Mouse (Mus musculus): Measurements from ENCODE around the gene Rpa3. TPM values are rescaled to one million over a fixed set of nuclear protein-coding genes. Genes with fewer than 3 reads are reported as not detected.

Gene Rpa3
- 16.1 and 16.2 TPM in 2 replicates for total RNA-seq (2023)

DNA sequence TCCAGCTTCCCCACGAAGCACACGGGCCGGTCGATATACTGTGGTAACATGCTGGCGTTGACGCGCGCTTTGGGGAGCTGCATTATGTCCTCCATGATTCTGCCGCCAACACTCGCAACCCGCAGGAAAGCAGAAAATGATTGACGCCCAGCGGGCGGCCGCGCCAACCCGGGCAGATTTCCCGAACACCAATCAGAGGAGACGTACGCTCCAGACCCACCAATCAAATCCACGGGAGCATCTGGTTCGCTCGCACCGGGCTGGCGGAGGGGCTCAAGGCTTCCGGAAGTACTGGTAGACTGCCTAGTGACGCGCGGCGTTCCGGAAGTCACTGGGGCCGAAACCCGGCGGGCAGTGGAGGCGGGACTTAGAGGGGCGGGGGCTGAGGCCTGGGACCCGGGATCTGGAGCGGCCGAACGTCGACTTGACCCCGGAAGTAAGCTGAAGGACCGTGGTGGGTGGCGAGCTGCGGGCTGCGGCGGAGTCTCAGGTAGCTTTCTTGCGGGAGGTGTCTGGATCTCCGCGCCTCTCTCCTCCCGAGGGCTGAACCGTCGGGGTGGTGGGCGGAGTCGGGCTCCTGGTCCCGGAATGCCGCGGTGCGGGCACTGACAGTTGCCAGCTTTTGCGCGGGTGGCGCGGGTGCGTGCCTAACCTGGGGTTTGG lies at the start of gene Rpa3, which contains the start of the genes Umad1 and Gm45062:
Rpa3 (minus strand) TSS at position 170 of the 663 bp plus-strand sequence.
Umad1 (plus strand) TSS at position 285 of the 663 bp plus-strand sequence.
Gm45062 (plus strand) TSS at position 447 of the 663 bp plus-strand sequence.

DNA sequence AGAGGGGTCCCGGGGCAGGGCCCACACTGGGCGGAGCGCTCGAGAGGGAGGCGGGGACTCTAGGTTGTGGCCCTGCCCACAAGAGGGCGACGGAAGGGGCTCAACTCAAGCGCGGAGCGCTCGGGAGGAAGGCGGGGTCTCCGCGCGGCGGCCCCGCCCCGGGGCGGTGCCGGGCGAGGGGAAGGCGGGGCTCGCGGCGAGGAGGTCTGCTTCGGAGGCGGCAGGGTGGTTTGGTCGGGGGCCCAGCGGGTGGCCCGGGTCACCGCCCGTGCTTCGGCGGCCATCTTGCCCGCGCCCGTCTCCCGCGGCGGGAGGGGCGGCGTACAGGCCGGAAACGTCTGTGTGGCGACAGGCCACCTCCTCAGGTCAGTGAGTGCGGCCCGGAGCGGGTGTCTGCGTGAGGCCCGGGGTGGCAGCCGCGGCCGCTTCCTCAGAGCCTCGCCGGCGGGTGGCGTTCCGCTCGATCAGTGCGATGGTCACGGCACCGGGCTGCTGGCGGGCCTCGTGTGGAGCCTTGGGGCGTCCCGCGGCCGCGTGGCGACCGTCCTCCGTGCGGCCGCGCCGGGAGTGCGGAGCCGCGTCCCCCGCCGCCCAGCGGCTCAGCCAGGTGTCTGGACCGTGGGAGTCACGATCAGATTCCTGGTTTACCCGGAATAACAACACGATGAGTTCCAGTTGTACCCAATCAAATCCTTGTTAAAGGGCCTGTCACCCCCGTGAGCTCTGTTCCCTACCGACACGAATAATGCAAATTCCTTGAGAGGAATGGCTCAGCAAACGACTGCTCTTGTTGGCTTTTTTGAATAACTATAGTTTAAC lies 49.7 kb downstream of the Rpa3 start, which contains the start of gene Mios:
Mios (plus strand) TSS at position 176 of the 819 bp plus-strand sequence.

Other genes starting within 250 kb of the Rpa3 start
- gene Col28a1, start 66.6 kb downstream of the Rpa3 start, total RNA-seq (2023) = not detected in 2 replicates
- gene Mios, start 50.0 kb downstream of the Rpa3 start, total RNA-seq (2023) = 7.4 and 9.4 TPM in 2 replicates
- 18.5 and 27.9 TPM in 2 replicates for gene Umad1, start 115 bp upstream of the Rpa3 start, total RNA-seq (2023)
- not detected in 2 replicates for gene Gm45062, start 277 bp upstream of the Rpa3 start, total RNA-seq (2023)

Measured in neutrophil, adult 65 days (primary cell).